Mouse (Mus musculus) small intestine, adult 2 months (tissue): ENCODE data around the gene App. TPM values are rescaled to one million over a fixed set of nuclear protein-coding genes. Genes with fewer than 3 reads are reported as not detected.

Source experiments
- H3K27ac ChIP-seq: fragments of 200-500 bp; 2 replicates; pipeline ENCODE4 v1.5.1; 2012; ENCODE audit warnings: low read depth, low read length, control low read depth, inconsistent platforms; ENCODE audit not compliant: insufficient read depth
- H3K27me3 ChIP-seq: fragments of 200-500 bp; 2 replicates; pipeline ENCODE4 v1.6.1; 2012; ENCODE audit warnings: mild to moderate bottlenecking, moderate library complexity, low read length, inconsistent platforms; ENCODE audit not compliant: control insufficient read depth, insufficient read depth
- H3K36me3 ChIP-seq: fragments of 200-500 bp; 2 replicates; pipeline ENCODE4 v1.6.1; 2012; ENCODE audit warnings: mild to moderate bottlenecking, low read length, control low read depth, inconsistent platforms; ENCODE audit not compliant: control insufficient read depth, insufficient read depth
- H3K4me1 ChIP-seq: fragments of 200-500 bp; 2 replicates; pipeline ENCODE4 v1.6.1; 2012; ENCODE audit warnings: low read length, inconsistent platforms, mixed read lengths; ENCODE audit not compliant: control insufficient read depth, insufficient read depth, insufficient read length
- H3K4me3 ChIP-seq: fragments of 200-500 bp; 2 replicates; pipeline ENCODE4 v1.5.1; 2012; ENCODE audit warnings: low read depth, mild to moderate bottlenecking, control low read depth, inconsistent platforms, low read length, moderate library complexity
- CTCF ChIP-seq: fragments of 200-500 bp; IDR thresholded peaks from 2 replicates; pipeline ENCODE4 v1.5.1; 2012; ENCODE audit warnings: low read depth, mild to moderate bottlenecking, control low read depth, inconsistent platforms, low read length, moderate library complexity, mixed read lengths; ENCODE audit not compliant: insufficient replicate concordance, insufficient read length; ENCODE audit errors: extremely low read depth
- POLR2A ChIP-seq: fragments of 200-500 bp; IDR thresholded peaks from 2 replicates; pipeline ENCODE4 v1.6.1; 2012; ENCODE audit warnings: low read depth, mild to moderate bottlenecking, control low read depth, inconsistent platforms, low read length, moderate library complexity
- WGBS: fragments of 180-500 bp; shearing (Covaris S2); methylation state at CpG from one replicate; pipeline ENCODE4 v1.1.7; 2018; 5-methylcytosine and 5-hydroxymethylcytosine counted together
- polyA plus RNA-seq: library from polyadenylated mRNA; depleted of rRNA; stranded (reverse); fragments of >200 nt; gene quantifications from 2 replicates; pipeline ENCODE4 v1.2.3, GENCODE M21; 2012

Gene App
- polyA plus RNA-seq, 1 experiment, result 387 TPM

DNA sequence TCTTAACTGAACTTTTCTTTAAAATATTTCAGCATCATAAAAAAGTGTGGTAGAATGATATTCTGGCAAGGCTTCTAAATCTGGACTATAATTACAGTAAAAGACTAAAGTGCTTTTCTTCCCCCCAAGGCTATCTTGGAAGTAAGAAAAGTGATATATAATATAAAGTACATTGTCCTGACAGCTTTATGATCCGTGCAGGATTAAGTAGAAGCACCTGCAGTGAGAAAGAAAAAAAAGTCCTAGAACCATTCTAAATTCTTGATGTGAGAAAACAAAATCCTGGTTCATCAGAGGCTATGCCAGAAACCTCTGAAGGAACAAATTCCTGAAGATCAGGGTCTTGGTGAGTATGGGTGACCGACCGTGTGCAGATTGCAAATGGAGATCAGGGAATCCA lies 110.8 kb downstream of the App start:
- H3K4me3 ChIP-seq, result no peak overlapping the region
- no peak overlapping the region for H3K27ac ChIP-seq
- H3K27me3 ChIP-seq, result no peaks in the 10 kb centered on the region
- WGBS, result 76% methylated on average over 3 of the region's 3 CpGs
- no peaks in the 10 kb centered on the region for H3K4me1 ChIP-seq
- H3K36me3 ChIP-seq, result peaks cover 8% of the 10 kb centered on the region
- TF ChIP-seq CTCF (no peak), POLR2A (no peak)

DNA sequence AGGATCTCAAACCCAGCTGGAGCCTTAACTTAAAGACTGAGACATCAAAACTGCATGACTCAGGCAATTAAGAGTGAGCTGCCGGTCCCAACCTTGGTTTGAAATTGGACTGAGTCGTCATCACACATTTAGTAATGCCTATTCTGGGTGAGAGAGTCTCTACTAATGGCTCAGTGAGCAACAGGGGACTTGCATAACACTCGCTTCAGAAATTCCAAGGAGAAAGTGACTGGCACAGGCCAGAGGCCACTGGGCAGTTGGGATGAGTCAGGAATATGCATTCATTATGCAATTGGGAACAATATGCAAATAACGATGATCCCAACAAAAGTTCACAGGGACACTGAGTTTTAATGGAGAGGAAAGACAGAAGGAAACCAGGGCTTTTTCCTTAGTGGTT lies 111.8 kb downstream of the App start:
- H3K4me3 ChIP-seq, result no peak overlapping the region
- no peak for TF ChIP-seq CTCF
- no peak for TF ChIP-seq POLR2A
- H3K27ac ChIP-seq, result no peak overlapping the region
- peaks cover 8% of the 10 kb centered on the region for H3K36me3 ChIP-seq
- no peaks in the 10 kb centered on the region for H3K4me1 ChIP-seq
- WGBS, result 95% methylated on average over 4 of the region's 4 CpGs
- H3K27me3 ChIP-seq, result no peaks in the 10 kb centered on the region

DNA sequence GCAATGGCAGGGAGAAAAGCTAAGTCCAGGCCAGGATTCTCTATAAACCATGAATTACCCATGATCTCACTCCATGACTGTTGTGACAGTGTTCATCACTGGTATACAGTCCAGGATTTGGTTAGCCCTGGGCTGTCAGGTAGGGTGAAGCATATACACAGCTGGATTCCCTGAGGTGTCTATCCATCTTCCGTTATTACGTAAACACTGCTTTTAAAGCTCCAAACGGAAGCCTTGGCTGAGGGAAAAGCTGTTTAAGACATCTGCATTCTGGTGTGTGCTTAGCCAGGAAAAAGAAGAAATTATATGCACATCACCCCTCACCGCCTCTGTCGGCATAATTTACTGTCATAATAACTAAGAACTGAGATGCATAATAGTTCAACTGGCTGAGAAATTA lies 115.4 kb downstream of the App start:
- Histone ChIP-seq H3K4me3 (no peak overlapping the region), H3K27me3 (no peaks in the 10 kb centered on the region), H3K36me3 (peaks cover 15% of the 10 kb centered on the region), H3K27ac (no peak overlapping the region), H3K4me1 (no peaks in the 10 kb centered on the region)
- TF ChIP-seq CTCF, result no peak
- no peak for TF ChIP-seq POLR2A
- WGBS, result 87% methylated on average over 5 of the region's 5 CpGs

DNA sequence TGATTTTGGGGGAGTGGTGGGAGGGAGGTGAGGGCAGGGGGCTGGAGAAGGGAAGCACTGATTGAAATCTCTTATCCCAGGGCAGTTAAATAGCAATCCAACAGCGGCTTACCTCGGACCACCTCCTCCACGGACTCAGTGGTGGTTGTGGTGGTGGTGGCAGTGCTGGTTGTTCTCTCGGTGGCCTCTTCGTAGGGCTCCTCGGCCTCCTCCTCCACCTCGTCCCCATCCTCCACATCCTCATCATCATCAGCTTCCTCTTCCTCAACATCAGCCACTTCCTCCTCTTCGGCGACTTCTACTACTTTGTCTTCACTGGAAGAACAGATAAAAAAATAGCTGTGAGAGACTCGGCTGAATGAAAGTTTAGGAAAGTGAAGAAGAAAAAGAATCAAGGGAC lies 117.4 kb downstream of the App start:
- no peak for TF ChIP-seq CTCF
- no peak for TF ChIP-seq POLR2A
- Histone ChIP-seq H3K27me3 (no peaks in the 10 kb centered on the region), H3K27ac (no peak overlapping the region), H3K4me1 (no peaks in the 10 kb centered on the region), H3K4me3 (no peak overlapping the region), H3K36me3 (peaks cover 15% of the 10 kb centered on the region)
- WGBS, result 87% methylated on average over 10 of the region's 10 CpGs

DNA sequence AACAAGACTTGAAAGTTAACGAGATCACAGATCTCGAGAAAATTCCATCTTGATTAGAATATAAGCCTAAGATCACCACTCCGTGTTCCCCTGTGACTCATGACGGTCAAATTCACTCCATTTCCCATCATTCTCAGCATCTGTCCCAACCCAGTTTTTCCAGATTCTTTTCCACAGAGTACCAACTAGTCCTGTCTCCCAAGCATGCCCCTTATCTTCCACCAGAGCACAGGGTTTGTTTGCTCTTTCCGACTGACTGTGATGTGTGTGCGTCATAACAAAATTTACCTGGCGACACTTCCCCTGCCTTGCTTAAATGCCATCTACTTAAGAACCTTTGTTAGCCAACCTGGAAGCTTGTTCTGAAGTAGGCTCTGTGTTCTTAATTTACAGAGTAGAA lies 119.6 kb downstream of the App start:
- Histone ChIP-seq H3K36me3 (peaks cover 11% of the 10 kb centered on the region), H3K27ac (no peak overlapping the region), H3K4me3 (no peak overlapping the region), H3K27me3 (no peaks in the 10 kb centered on the region), H3K4me1 (no peaks in the 10 kb centered on the region)
- 73% methylated on average over 7 of the region's 7 CpGs for WGBS
- no peak for TF ChIP-seq POLR2A
- no peak for TF ChIP-seq CTCF

DNA sequence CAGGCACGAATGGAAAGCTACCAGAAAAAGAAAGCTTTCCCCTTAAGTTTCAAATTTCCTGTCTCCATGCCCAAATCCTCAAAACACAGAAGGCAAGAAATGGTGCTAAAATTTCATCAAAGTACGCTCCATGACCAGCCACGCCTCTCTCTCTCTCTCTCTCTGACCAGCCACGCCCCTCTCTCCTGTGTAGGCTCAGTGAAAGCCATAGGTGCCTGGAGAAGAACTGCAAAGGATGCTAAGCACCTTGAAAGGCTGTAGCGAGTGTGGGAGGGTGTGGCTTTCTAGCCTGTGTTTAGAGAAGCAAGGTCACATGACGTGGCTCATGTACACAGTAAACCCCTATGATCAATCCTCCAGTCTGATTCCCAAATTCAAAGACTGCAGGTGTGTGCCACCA lies 126.3 kb downstream of the App start:
- Histone ChIP-seq H3K27ac (no peak overlapping the region), H3K4me3 (no peak overlapping the region), H3K4me1 (no peaks in the 10 kb centered on the region), H3K27me3 (no peaks in the 10 kb centered on the region), H3K36me3 (peaks cover 6% of the 10 kb centered on the region)
- WGBS, result 61% methylated on average over 6 of the region's 6 CpGs
- TF ChIP-seq POLR2A (no peak), CTCF (no peak)

DNA sequence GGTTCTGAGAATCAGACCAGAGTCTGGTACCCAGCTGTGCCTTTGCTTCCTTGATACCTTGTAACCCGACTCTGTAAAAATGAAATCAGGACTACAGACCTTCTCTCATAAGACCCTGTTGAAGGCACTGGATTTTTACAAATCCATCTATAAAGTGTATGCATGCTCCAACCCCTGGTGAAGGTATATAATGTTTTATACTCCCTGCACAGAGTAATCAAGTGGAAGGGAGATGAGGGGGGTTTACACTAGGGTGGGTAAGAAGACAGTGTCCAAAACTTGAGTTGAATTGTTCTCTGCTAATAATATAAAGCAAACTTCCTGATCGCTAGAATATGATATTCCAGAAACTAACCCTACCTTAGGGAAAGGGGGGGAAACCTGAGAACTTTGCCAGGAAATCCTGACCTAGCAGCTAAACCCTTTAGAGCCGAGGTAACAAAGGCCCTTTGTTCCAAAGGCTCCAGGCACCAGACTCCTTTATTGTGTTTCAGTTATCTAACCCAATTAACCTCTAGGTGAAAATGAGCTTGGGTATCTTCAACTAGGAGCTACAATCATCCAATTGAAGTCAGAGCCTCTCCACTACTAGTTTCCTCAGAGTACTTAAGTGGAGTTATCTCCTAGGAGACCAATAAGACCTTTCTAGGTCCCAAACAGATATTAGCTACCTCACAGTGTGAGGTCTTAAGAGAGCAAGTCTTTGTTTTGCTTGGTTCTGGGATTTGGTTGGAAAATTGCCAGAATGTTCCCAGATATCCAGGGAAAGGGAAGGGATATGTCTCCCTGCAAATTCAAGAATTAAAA lies 132.2 kb downstream of the App start:
- Histone ChIP-seq H3K4me1 (no peaks in the 10 kb centered on the region), H3K4me3 (no peak overlapping the region), H3K27ac (no peak overlapping the region), H3K36me3 (peaks cover 15% of the 10 kb centered on the region), H3K27me3 (no peaks in the 10 kb centered on the region)
- 35% methylated on average over 3 of the region's 3 CpGs for WGBS
- TF ChIP-seq CTCF (no peak), POLR2A (no peak)

DNA sequence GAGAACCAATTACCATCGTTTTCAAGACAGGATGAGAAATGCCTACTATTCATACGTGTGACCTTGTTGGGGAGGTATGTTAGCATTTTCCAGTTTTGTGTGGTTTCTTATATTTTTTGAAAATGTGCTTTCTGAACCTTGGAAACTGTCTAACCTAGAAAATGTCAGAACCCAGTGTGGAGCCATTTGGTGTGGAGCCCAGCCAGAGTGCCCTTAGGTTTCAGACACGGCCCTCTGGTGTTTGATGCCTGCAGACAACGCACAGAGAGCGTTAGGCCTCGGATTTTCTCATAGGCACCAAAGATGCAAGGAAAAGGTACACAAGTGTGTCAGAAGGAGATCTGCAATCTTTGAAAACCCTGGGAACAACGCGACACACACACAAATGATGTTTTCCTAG lies 134.8 kb downstream of the App start:
- Histone ChIP-seq H3K27ac (no peak overlapping the region), H3K4me1 (no peaks in the 10 kb centered on the region), H3K4me3 (no peak overlapping the region), H3K36me3 (peaks cover 15% of the 10 kb centered on the region), H3K27me3 (no peaks in the 10 kb centered on the region)
- 93% methylated on average over 8 of the region's 8 CpGs for WGBS
- no peak for TF ChIP-seq CTCF
- TF ChIP-seq POLR2A, result no peak
